Mouse (Mus musculus) layer of hippocampus, postnatal 10 days (tissue): ENCODE data around the gene Frmd5. TPM values are rescaled to one million over a fixed set of nuclear protein-coding genes. Genes with fewer than 3 reads are reported as not detected.
"Not testable (repeated sequence)": the region's sequence is repeated elsewhere in the genome, so short reads cannot be mapped to it uniquely, and the experiment has no call there.

Experiments
- DNase-seq, 2 experiments: peaks; one replicate each; pipeline ENCODE4 v3.0.0; 2021; ENCODE audit warnings: low spot score in 2 of 2
- long read RNA-seq: library from polyadenylated mRNA; stranded (forward); transcript quantifications from one replicate; pipeline ENCODE4 v2.0.0, GENCODE M21; 2023
- total RNA-seq, 2 experiments: library from RNA; stranded (reverse); gene quantifications; 2 replicates each; pipeline ENCODE4 v1.2.3; 2021

Frmd5 gene
- 10 to 100 TPM; 36.9 to 38.8 TPM for total RNA-seq
- long read RNA-seq, partial matches to known transcripts: 1 of 2 reads
- long read RNA-seq, other reads (novel, unspliced or antisense): 1 of 2 reads

GRCm38 (mm10) chr2:121806959-121807653 is at the start of gene Frmd5:
Frmd5 (minus strand) TSS chr2:121807087.
- peak; percentile 93 to 95 for DNase-seq

DNA sequence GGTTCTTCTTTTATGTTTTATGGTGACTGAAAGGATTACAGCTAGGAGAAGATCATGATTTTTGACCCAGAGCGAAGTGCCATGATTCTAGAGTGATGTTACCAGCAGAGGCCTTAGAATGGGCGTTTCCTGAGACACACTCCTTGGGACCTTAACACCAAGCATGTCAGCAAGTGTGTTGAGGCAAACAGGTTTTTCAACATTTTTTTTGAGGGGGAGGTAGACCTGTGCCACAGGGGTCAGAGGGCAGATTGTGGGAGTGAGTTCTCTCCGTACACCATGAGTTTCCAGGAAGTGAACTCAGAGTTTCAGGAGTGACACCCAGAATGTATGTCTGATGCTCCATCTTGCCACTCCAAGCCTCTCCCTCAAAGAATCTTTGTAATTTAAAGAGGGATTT is 47.1 kb upstream of the Frmd5 start:
- DNase-seq: no peak

- DNase-seq: no peak
These were observed 45.2 kb upstream of the Frmd5 start for GRCm38 (mm10) chr2:121852045-121852444.

DNA sequence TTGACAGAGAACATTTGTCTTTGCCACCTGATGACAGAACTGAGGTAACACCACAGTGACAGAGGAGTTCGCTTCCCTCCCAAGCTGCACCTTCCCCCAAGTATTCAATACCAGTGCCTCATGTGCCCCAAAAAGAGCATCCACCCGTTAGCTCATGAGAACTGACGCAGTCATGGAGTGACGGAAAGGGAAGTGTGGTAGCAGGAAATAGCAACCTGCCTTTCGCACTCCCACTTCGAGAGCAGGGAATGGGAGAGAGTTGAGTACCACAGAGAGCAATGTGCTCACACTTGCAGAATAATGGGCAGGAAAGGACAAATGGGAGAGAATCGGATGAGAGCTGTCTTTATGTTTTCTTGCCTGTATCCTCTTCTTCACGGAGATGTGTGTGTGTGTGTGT is 39.2 kb upstream of the Frmd5 start:
- no peak for DNase-seq

DNA sequence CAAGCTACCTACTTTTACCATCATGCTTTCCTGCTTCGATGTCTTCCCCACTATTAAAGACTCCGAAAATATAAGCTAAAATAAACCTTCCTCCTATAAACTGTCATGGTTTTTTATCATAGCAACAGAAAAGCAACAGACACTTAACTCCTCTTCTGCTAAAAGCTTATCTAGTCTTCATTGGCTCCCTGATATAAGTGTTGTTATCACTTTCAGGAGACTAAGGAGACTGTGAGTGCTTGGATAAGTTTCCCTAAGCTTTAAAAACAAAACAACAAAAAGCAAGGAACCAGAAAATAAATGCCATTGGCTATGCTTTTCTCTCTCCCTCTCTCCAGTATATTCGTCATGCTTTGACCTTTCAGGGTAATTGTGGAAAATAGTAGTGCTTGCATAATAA is 35.4 kb upstream of the Frmd5 start:
- no peak for DNase-seq

- no peak for DNase-seq
These were observed 34.6 kb upstream of the Frmd5 start for GRCm38 (mm10) chr2:121841453-121841852.

GRCm38 (mm10) chr2:121834926-121835325 is 28.0 kb upstream of the Frmd5 start:
- DNase-seq: no peak

- DNase-seq: peak; percentile 48 to 67
These were observed 25.6 kb upstream of the Frmd5 start for GRCm38 (mm10) chr2:121832484-121832894.

- DNase-seq: no peak
These were observed 21.5 kb upstream of the Frmd5 start for GRCm38 (mm10) chr2:121828411-121828810.

DNA sequence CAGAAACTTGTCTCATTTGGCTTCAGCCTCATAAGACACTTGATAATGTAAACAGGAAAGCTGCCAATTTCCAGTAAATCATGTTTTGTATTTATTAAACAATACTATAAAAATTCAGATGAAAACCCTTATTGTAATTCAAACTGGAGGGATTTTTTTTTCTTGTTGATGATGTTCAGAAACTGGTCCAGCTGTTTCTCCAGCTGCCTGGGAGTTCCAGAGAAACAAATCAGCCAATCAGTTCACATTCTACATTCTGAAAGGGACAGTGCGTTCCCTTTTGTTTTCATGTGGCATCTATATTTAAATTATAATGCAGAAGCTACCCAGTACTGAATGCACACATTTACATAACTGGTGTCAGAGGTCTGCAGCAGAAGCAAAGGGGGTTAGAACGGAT is 19.3 kb upstream of the Frmd5 start:
- no peak for DNase-seq

DNA sequence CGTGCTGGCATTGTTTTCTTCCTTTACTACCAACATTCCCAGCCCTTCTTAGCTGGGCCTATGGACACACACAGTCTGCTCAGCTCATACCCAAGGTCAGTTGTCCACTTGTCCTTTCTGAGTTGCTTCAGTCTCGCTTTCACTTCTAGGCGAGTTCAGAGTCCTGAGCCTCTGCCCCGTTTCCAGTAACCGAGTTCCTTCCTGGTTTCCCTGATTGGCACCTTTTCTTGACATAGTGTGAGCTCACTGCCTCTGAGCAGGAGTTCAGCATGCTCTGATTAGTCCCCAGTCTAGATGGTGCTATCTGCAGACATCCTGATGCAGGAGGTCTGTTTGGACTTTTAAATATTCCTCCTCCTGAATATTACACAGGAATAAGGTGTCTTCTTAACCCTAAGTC is 17.8 kb upstream of the Frmd5 start:
- no peak for DNase-seq

GRCm38 (mm10) chr2:121821787-121822186 is 14.9 kb upstream of the Frmd5 start:
- DNase-seq: no peak

- not testable (repeated sequence) for DNase-seq
These were observed 4.0 kb upstream of the Frmd5 start for GRCm38 (mm10) chr2:121810876-121811275.

DNA sequence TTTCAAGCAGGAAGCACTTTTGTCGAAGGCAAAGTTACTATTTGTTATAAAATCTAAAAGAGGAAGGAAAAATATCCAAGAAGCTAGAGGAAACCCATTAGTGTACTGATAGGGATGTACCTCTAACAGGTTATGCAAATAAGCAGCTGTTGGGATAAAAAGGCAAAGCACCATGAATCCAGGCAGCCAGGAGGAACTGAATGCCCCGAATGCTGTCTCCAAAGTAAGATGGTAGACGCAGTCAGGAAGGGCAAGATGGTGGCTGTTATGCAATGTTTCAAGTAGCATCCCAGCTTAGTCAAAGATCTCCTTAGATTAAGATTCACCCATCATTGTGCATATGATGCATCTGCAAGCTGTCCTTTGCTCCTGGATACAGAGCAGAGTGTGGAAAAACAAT is 2.2 kb upstream of the Frmd5 start:
- DNase-seq: no peak

DNA sequence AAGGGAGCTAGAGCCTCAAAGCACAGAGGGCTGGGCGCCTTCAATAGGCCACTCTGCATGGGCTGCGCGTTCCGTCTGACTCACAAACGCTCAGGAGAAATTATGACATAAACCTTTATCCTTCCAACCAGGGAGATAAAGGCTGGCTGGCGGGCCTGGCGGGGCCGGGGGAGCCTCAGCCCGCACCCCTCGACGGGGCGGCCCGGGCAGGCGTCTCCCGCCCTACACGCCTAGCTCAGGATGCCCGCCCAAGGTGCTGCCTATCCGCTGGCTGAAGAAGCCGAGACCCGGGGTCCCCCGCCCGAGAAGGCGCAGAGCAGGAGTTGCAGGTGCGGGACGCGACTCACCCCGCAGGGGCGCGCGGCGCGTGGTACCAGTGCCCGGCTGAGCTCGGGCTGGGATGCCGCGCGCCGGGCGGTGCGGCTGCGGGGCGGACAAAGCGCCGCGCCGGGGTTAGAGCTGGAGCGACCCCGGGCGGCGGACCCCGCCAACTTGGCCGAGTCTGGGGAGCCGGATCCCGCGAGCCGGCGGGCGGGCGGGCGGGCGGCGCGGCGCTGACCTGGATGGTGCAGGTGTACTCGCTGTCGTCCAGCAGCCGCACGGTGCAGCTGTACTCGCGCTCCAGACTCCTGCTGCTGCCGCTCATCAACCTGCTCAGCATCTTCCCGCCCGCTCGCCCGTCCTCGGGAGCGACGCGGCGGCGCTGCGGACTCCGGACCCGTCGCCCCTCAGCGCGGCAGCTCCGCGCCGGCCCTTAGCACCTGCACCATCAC is 530 bp downstream of the Frmd5 start:
- peak; percentile 35 to 53 for DNase-seq

DNA sequence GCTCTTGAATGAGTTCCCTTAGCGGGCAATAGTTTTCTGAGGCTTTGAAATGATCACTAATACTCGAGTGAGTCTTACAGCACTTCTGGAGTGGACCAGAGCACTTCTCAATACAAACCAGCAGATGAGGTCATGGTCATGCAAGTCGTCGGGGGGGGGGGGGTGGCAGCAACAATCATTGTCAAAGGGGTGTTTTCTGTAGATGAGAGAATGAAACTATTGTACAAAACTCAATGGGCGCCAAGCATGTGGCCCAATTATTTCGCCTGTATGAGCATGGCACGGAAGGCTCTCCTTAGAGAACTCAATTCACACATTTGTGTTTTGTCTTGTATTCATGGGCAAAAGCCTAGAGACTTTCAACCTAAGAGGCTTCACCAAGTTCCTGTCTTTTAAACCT is 7.8 kb downstream of the Frmd5 start:
- no peak for DNase-seq

DNA sequence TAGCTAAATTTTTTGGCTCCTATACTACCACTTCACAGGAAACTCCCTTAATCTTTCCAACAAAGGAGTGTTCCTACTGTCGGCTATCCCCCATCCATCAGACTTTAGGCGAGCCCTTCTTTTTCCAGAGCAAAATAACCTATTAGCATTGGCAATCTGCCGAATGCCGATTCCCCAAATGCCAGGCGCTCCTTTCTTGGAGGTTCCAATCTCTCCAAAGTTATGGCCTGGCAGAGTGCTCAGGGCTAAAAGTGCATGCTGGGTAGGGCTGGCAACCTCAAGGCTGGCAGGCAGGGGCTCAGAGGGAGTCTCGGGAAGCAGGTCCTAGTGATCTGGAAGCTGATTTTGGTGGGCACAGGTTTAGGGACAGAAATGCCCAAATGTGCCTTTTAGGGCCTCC is 10.9 kb downstream of the Frmd5 start:
- no peak for DNase-seq

DNA sequence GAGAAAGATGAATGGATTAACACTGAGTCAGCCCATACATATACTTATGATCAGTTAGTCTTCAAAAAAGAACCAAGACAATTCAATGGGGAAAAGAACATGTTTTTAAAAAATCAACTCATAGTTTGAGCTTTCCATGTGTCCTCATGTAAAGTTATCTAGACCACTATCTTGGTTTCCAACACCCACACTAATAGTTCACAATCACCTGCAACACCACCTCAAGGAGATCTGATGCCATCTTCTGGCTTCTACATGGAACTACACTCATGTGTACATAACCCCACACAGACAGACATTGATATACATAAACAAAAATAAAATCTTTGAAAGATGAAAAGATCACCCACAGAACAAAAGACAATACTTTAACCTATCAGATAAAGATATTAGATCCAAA is 17.1 kb downstream of the Frmd5 start:
- DNase-seq: no peak

GRCm38 (mm10) chr2:121788415-121788814 is 18.5 kb downstream of the Frmd5 start:
- no peak for DNase-seq

- no peak for DNase-seq
These were observed 19.1 kb downstream of the Frmd5 start for GRCm38 (mm10) chr2:121787767-121788166.

DNA sequence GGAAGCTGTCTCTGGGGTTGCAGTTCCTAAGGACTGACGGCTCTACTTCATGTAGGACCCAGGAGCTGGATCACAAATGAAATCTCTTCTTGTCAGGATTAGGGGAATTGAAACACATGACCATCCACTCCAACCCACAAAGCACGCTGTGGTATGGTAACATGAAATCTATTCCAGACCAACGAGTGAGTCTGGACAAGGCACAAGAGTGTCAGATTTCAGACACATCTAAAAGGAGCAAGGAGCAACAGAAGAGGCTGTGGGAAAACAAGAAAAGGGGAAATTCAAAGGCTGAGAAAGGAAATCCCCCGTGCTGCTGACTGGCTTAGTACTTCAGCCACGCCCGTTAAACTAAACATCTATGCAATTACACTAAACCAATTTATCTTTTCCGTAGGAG is 19.6 kb downstream of the Frmd5 start:
- DNase-seq: no peak

DNA sequence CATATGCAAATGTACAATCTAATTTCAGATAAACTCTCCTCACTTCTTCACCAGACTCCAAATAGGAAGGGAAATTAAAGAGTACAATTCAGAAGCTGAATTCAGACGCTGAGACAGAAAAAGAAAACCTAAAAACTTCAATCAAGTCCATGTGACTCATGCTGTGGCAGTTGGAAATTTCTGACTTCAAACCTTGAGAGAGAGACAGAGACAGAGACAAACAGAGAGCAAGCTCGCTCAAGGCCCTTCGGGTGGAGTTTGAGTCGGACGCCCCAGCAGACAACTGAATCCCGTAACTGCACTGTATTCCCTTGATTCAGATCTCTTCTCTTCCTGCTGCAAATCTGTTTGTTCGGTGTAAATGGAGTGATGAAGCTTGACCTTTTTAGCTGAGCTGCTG is 30.7 kb downstream of the Frmd5 start:
- DNase-seq: no peak

DNA sequence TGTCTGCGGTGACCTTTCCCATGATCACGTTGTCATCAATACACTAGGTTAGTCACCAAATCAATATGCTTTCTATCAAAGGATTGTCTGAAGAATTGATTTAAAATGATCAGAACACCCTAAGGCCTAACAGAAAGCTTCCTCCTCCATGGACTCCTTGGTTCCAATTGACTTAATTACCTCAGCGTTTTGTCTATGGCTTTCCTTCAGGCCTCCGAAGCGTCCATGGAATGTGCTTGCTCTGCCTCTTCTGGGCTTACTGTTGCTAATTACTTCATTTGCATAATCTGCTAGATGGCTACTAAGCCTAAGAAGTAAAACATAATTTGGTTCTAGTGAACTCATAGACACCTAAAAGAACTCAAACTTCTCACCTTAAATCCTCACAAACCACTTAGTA is 42.0 kb downstream of the Frmd5 start:
- no peak for DNase-seq
